Mouse (Mus musculus): ENCODE results near the gene Wdr77. TPM values are rescaled to one million over a fixed set of nuclear protein-coding genes. Genes with fewer than 3 reads are reported as not detected.

Gene Wdr77
- total and polyA plus RNA-seq, 2 experiments from 2014 or later: 65.1 to 88.1 TPM

DNA sequence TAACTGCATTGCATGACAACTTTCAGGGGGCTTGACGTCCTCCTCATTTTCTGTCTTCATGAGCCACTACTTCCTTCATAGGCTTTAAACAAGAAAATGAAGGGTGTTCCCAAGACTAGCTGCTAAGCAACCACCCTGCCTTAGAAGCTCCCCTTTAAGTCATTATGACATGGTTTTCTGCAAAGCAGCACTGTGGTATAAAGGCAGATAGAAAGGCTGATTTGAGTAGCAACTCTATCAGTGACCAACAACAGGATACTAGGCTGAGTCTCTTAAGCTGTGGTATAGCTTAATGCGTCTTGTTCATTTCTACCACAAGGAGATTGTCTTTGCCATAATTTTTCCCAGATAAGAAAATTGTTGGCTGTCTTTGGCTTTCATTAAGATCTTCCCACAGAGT lies 55.4 kb downstream of the Wdr77 start, which contains the start of gene Pifo:
TSS of gene Pifo (minus strand) at position 101 of the 400 bp plus-strand sequence.
- Histone ChIP-seq H3K27ac (ENCODE audit: low read depth, low read length) (no peak within 1 kb of the TSS), H3K9me3 (ENCODE audit: low read length) (no peaks in the 10 kb centered on the region), H3K4me3 (ENCODE audit: low read depth, low read length) (no peak within 1 kb of the TSS), H3K36me3 (ENCODE audit: insufficient read depth, low read length) (no peaks in the 10 kb centered on the region), H3K4me2 (ENCODE audit: low read depth, low read length, poor library complexity, severe bottlenecking) (no peak within 1 kb of the TSS), H3K4me1 (ENCODE audit: insufficient read depth, low read length) (no peaks in the 10 kb centered on the region), H3K9ac (replicated peaks; ENCODE audit: low read length, poor library complexity, severe bottlenecking) (no peak within 1 kb of the TSS), H3K27me3 (ENCODE audit: insufficient read depth, low read length) (no peaks in the 10 kb centered on the region)
- ATAC-seq (ENCODE audit: low FRiP score) (no peak), DNase-seq (ENCODE audit: low spot score) (no peak)
- WGBS: 84% methylated on average over 2 of the region's 2 CpGs
- no peak for TF ChIP-seq CTCF (IDR thresholded peaks at IDR 0.05)

Other genes with a start within 250 kb of the Wdr77 start
- gene Rap1a, start 158.0 kb upstream of the Wdr77 start, total RNA-seq (2014; rRNA removed): 27.1 and 32.2 TPM in 2 replicates
- 59.9 and 66.0 TPM in 2 replicates for gene Rap1a, start 158.0 kb upstream of the Wdr77 start, polyA plus RNA-seq (2015; fragmentation: Nextera tagmentation; extraction: Ambion mirVana)
- 0.66 and 0.77 TPM in 2 replicates for gene Adora3, start 88.5 kb upstream of the Wdr77 start, total RNA-seq (2014; rRNA removed)
- gene Adora3, start 88.5 kb upstream of the Wdr77 start, polyA plus RNA-seq (2015; fragmentation: Nextera tagmentation; extraction: Ambion mirVana): 0.20 and 0.30 TPM in 2 replicates
- gene Tmigd3, start 88.5 kb upstream of the Wdr77 start, total RNA-seq (2014; rRNA removed): not detected in 2 replicates
- gene Tmigd3, start 88.5 kb upstream of the Wdr77 start, polyA plus RNA-seq (2015; fragmentation: Nextera tagmentation; extraction: Ambion mirVana): not detected in 2 replicates
- gene I830077J02Rik, start 26.7 kb upstream of the Wdr77 start, total RNA-seq (2014; rRNA removed): 0.33 and 1.0 TPM in 2 replicates
- 0.25 and 0.40 TPM in 2 replicates for gene I830077J02Rik, start 26.7 kb upstream of the Wdr77 start, polyA plus RNA-seq (2015; fragmentation: Nextera tagmentation; extraction: Ambion mirVana)
- gene Atp5f1, start 730 bp downstream of the Wdr77 start, total RNA-seq (2014; rRNA removed): 239 and 270 TPM in 2 replicates
- gene Atp5f1, start 730 bp downstream of the Wdr77 start, polyA plus RNA-seq (2015; fragmentation: Nextera tagmentation; extraction: Ambion mirVana): 539 and 548 TPM in 2 replicates
- gene Ovgp1, start 14.3 kb downstream of the Wdr77 start, total RNA-seq (2014; rRNA removed): 4.8 and 6.8 TPM in 2 replicates
- 4.8 and 7.6 TPM in 2 replicates for gene Ovgp1, start 14.3 kb downstream of the Wdr77 start, polyA plus RNA-seq (2015; fragmentation: Nextera tagmentation; extraction: Ambion mirVana)
- 2.5 and 5.3 TPM in 2 replicates for gene Pifo, start 55.3 kb downstream of the Wdr77 start, total RNA-seq (2014; rRNA removed)
- 5.6 and 7.3 TPM in 2 replicates for gene Pifo, start 55.3 kb downstream of the Wdr77 start, polyA plus RNA-seq (2015; fragmentation: Nextera tagmentation; extraction: Ambion mirVana)
- gene Chil5, start 73.4 kb downstream of the Wdr77 start, total RNA-seq (2014; rRNA removed): not detected in 2 replicates
- gene Chil5, start 73.4 kb downstream of the Wdr77 start, polyA plus RNA-seq (2015; fragmentation: Nextera tagmentation; extraction: Ambion mirVana): not detected in 2 replicates
- gene Chia1, start 153.9 kb downstream of the Wdr77 start, total RNA-seq (2014; rRNA removed): 0.66 and 5.7 TPM in 2 replicates
- gene Chia1, start 153.9 kb downstream of the Wdr77 start, polyA plus RNA-seq (2015; fragmentation: Nextera tagmentation; extraction: Ambion mirVana): 1.4 and 1.5 TPM in 2 replicates
- not detected in 2 replicates for gene Chil3, start 208.2 kb downstream of the Wdr77 start, total RNA-seq (2014; rRNA removed)
- 0.38 TPM in 1 of 2 replicates, not detected in the other for gene Chil3, start 208.2 kb downstream of the Wdr77 start, polyA plus RNA-seq (2015; fragmentation: Nextera tagmentation; extraction: Ambion mirVana)

Data from midbrain, postnatal 0 days (tissue).